Mouse (Mus musculus): ENCODE measurements at regions not wholly inside any gene's neighbourhood (a gene's known extent, or its start where the extent isn't known, plus 50 kb on each side); places are given as distances from the start of the nearest gene placed in this dataset.

DNA sequence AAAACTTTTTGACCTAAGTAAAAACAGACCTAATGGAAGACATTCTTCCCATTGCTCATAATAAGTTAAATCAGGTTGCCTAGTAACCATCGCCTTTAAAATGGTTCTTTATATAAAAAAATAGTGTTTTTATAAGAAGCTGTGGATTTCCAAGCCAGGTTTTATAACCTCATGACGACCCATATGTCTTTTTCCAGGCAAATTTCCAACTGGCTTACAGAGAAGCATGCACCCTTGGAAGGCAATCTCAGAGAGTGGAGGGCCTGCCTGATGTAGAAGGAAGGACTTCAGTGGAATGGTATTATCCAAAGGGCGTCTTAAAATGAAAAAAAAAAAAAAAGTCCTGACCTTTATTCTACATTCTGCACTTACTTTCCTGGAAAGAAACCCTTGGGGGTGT, 172.2 kb upstream of the Tyw5 start:
- WGBS: 84% methylated on average over 3 of the region's 3 CpGs
- H3K36me3 ChIP-seq (replicated peaks): no peaks in the 10 kb centered on the region

DNA sequence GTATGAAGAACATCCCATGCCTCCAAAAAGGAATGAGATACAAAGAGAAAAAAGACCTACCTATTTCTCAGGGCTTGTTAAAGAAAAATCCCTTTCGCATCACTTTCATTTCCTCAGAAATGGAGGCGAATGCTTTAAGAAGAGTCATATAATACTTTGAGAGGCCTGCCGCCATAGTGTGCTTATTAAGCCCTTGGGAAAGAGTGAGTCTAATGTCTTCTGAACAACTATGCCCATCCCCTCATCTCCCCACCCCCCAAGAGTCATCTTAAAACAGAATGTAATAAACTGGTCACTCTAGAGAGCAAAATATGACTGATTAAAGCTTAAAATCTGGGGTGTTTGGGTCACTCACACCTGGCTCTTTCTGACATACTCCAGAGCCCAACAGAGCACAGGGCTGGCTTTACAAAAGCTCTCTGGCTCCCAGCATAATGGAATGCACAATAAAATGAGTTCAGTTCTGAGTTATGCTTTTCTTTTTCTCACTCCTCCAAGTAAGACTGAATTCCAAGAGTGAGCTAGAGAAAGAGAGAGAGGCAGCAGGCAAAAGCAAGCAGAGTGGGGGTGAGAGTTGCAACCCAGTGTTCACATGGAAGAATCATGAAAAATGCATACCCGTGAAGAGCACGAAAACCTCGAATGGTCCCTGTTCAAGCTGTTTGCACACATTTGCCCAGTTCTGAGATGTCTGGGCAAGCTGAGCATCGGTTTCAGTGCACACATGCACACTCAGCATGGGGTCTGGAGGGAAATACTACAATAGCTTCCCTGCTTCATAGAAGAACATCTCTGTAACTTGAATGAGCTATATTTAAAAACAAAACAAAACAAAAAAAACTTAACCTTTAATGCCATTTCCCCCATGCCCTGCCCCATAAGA, 180.0 kb upstream of the Spats2l start:
- H3K27me3 ChIP-seq (ENCODE audit: poor library complexity, severe bottlenecking): no peaks in the 10 kb centered on the region
- peaks cover 8% of the 10 kb centered on the region; the same call in 1 of the 2 replicates for H3K4me1 ChIP-seq
- H3K4me3 ChIP-seq: no peak overlapping the region
- H3K9me3 ChIP-seq: peaks cover 2% of the 10 kb centered on the region
- no peaks in the 10 kb centered on the region for H3K36me3 ChIP-seq (replicated peaks)
- no peak overlapping the region for H3K27ac ChIP-seq
- no peak for DNase-seq (ENCODE audit: extremely low spot score, low spot score)
- WGBS: 88% methylated on average over 7 of the region's 7 CpGs

More for the DNA sequence above, 172.2 kb upstream of the Tyw5 start:
- Histone ChIP-seq H3K4me1 (no peaks in the 10 kb centered on the region), H3K27ac (no peak overlapping the region), H3K9me3 (no peaks in the 10 kb centered on the region), H3K4me3 (no peak overlapping the region), H3K27me3 (ENCODE audit: poor library complexity, severe bottlenecking) (no peaks in the 10 kb centered on the region)
- no peak for DNase-seq (ENCODE audit: extremely low spot score, low spot score)

DNA sequence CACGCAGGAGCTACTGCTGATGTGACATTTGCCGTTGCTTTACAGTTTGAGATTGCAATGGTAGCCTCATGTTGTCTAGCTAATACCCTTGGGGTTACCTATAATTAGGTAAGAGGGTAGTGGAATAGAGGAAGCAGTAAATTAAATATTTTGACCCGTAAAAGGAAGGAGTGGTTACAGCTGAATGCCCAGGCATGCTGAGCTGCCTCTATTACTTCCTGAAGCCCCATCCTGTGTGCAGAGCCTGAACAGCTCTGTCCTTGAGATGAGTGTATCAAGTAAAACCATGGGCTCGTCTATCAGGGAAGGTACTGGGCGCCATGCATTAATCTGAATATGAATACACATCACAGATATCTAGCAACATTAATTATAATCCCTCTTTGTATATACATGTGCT, 179.1 kb upstream of the Spats2l start:
- no peaks in the 10 kb centered on the region for H3K36me3 ChIP-seq (replicated peaks)
- no peak overlapping the region for H3K27ac ChIP-seq
- WGBS: 84% methylated on average over 5 of the region's 5 CpGs
- DNase-seq (ENCODE audit: extremely low spot score, low spot score): no peak
- peaks cover 8% of the 10 kb centered on the region; the same call in 1 of the 2 replicates for H3K4me1 ChIP-seq
- H3K27me3 ChIP-seq (ENCODE audit: poor library complexity, severe bottlenecking): no peaks in the 10 kb centered on the region
- no peaks in the 10 kb centered on the region for H3K9me3 ChIP-seq
- H3K4me3 ChIP-seq: no peak overlapping the region

GRCm38 (mm10) chr1:57600951-57601350, 173.0 kb upstream of the Spats2l start:
- no peak overlapping the region for H3K4me3 ChIP-seq
- H3K4me1 ChIP-seq: no peaks in the 10 kb centered on the region
- H3K27ac ChIP-seq: no peak overlapping the region
- no peaks in the 10 kb centered on the region for H3K36me3 ChIP-seq (replicated peaks)
- 88% methylated on average over 2 of the region's 2 CpGs for WGBS
- H3K9me3 ChIP-seq: no peaks in the 10 kb centered on the region
- peaks cover 43% of the 10 kb centered on the region for H3K27me3 ChIP-seq (ENCODE audit: poor library complexity, severe bottlenecking)
- DNase-seq (ENCODE audit: extremely low spot score, low spot score): no peak

GRCm38 (mm10) chr1:57605525-57605924, 168.4 kb upstream of the Spats2l start:
- 70% methylated on average over 1 of the region's 1 CpGs for WGBS
- Histone ChIP-seq H3K36me3 (replicated peaks) (no peaks in the 10 kb centered on the region), H3K27me3 (ENCODE audit: poor library complexity, severe bottlenecking) (peaks cover 64% of the 10 kb centered on the region), H3K9me3 (no peaks in the 10 kb centered on the region), H3K4me3 (no peak overlapping the region), H3K27ac (no peak overlapping the region), H3K4me1 (peaks cover 34% of the 10 kb centered on the region)
- no peak for DNase-seq (ENCODE audit: extremely low spot score, low spot score)

- 80% methylated on average over 4 of the region's 4 CpGs for whole genome bisulfite sequencing
Observed at GRCm38 (mm10) chr1:57606060-57606683, 167.8 kb upstream of the Spats2l start.

GRCm38 (mm10) chr1:57607026-57607425, 166.9 kb upstream of the Spats2l start:
- peaks cover 65% of the 10 kb centered on the region for H3K27me3 ChIP-seq (ENCODE audit: poor library complexity, severe bottlenecking)
- WGBS: 61% methylated on average over 8 of the region's 8 CpGs
- H3K4me1 ChIP-seq: peaks cover 36% of the 10 kb centered on the region
- no peak overlapping the region for H3K4me3 ChIP-seq
- H3K9me3 ChIP-seq: no peaks in the 10 kb centered on the region
- H3K27ac ChIP-seq: no peak overlapping the region
- DNase-seq (ENCODE audit: extremely low spot score, low spot score): no peak
- no peaks in the 10 kb centered on the region for H3K36me3 ChIP-seq (replicated peaks)

More at GRCm38 (mm10) chr1:57606060-57606683, 167.8 kb upstream of the Spats2l start:
- H3K9me3 ChIP-seq: no peaks in the 10 kb centered on the region
- H3K27ac ChIP-seq: no peak overlapping the region
- H3K4me3 ChIP-seq: no peak overlapping the region
- H3K27me3 ChIP-seq (ENCODE audit: poor library complexity, severe bottlenecking): peaks cover 64% of the 10 kb centered on the region
- H3K4me1 ChIP-seq: peaks cover 34% of the 10 kb centered on the region
- no peak for DNase-seq (ENCODE audit: extremely low spot score, low spot score)
- no peaks in the 10 kb centered on the region for H3K36me3 ChIP-seq (replicated peaks)

DNA sequence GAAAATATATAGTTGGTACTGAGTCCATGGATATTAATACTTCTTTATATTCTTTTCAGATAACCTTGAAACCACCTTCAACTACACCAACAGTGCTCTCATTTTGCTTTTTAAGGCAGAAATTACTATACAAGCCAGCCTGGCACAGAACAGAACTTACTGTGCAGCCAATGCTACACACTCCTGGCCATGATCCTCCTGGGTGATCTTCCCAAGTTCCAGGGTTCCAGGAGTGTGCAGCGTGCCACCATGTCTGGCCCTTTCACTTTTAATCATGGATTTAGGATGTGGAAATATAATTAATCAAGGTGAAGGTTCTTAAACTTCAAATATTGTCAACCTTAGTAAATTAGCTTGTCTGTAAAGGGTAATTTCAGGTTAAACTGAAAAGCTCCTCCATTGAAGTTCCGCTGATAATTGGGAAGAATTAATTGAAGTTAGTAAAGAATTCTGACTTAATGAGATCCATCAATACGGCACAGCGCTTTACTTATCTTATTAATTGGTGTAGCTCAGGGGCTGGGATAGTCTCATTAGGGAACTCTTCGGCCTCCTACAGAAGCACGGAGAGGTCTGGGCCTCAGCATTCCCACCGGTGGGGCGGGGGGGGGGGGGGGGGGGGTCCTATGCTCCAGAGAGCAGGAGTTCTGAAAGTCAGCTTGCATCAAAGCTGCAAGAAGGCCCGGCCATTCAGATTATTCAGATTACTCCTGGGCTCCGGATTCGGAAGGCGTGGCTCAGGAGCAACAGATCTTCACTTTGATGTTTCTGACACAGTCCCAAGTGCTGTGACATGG, 166.1 kb upstream of the Spats2l start:
- Histone ChIP-seq H3K27ac (peak overlapping the region; percentile 40; the same call in 1 of the 2 replicates), H3K9me3 (no peaks in the 10 kb centered on the region), H3K36me3 (replicated peaks) (no peaks in the 10 kb centered on the region), H3K4me3 (no peak overlapping the region), H3K27me3 (ENCODE audit: poor library complexity, severe bottlenecking) (peaks cover 68% of the 10 kb centered on the region), H3K4me1 (peaks cover 44% of the 10 kb centered on the region)
- 17% methylated on average over 12 of the region's 12 CpGs for WGBS
- peak; percentile 64 for DNase-seq (ENCODE audit: extremely low spot score, low spot score)

GRCm38 (mm10) chr1:57608423-57608679, 165.6 kb upstream of the Spats2l start:
- Histone ChIP-seq H3K9me3 (no peaks in the 10 kb centered on the region), H3K4me1 (peaks cover 49% of the 10 kb centered on the region), H3K27me3 (ENCODE audit: poor library complexity, severe bottlenecking) (peaks cover 73% of the 10 kb centered on the region), H3K27ac (peak overlapping the region; percentile 40; the same call in 1 of the 2 replicates), H3K4me3 (no peak overlapping the region), H3K36me3 (replicated peaks) (no peaks in the 10 kb centered on the region)
- no peak for DNase-seq (ENCODE audit: extremely low spot score, low spot score)
- WGBS: 19% methylated on average over 2 of the region's 2 CpGs

GRCm38 (mm10) chr1:57609307-57609706, 164.7 kb upstream of the Spats2l start:
- H3K27me3 ChIP-seq (ENCODE audit: poor library complexity, severe bottlenecking): peaks cover 82% of the 10 kb centered on the region
- peaks cover 52% of the 10 kb centered on the region for H3K4me1 ChIP-seq
- 23% methylated on average over 6 of the region's 6 CpGs for WGBS
- H3K36me3 ChIP-seq (replicated peaks): no peaks in the 10 kb centered on the region
- H3K9me3 ChIP-seq: no peaks in the 10 kb centered on the region
- H3K27ac ChIP-seq: no peak overlapping the region
- no peak overlapping the region for H3K4me3 ChIP-seq
- DNase-seq (ENCODE audit: extremely low spot score, low spot score): no peak

- Histone ChIP-seq H3K36me3 (replicated peaks) (no peaks in the 10 kb centered on the region), H3K27ac (no peak overlapping the region), H3K4me1 (peaks cover 48% of the 10 kb centered on the region), H3K27me3 (ENCODE audit: poor library complexity, severe bottlenecking) (peaks cover 60% of the 10 kb centered on the region), H3K9me3 (no peaks in the 10 kb centered on the region), H3K4me3 (no peak overlapping the region)
- 73% methylated on average over 4 of the region's 4 CpGs for WGBS
- DNase-seq (ENCODE audit: extremely low spot score, low spot score): no peak
Observed at GRCm38 (mm10) chr1:57612171-57612570, 161.8 kb upstream of the Spats2l start.

GRCm38 (mm10) chr1:57612931-57613804, 160.8 kb upstream of the Spats2l start:
- H3K27me3 ChIP-seq (ENCODE audit: poor library complexity, severe bottlenecking): peaks cover 58% of the 10 kb centered on the region
- H3K36me3 ChIP-seq (replicated peaks): no peaks in the 10 kb centered on the region
- no peak for DNase-seq (ENCODE audit: extremely low spot score, low spot score)
- peak overlapping the region; percentile 48; the same call in 1 of the 2 replicates for H3K27ac ChIP-seq
- H3K9me3 ChIP-seq: no peaks in the 10 kb centered on the region
- peak overlapping the region; percentile 16; the same call in 1 of the 2 replicates for H3K4me3 ChIP-seq
- 22% methylated on average over 17 of the region's 17 CpGs for WGBS
- H3K4me1 ChIP-seq: peaks cover 38% of the 10 kb centered on the region
